Mouse (Mus musculus): ENCODE measurements around the gene Cst8. TPM values are rescaled to one million over a fixed set of nuclear protein-coding genes. Genes with fewer than 3 reads are reported as not detected.
"Not testable (repeated sequence)": the region's sequence is repeated elsewhere in the genome, so short reads cannot be mapped to it uniquely, and the experiment has no call there.

The Cst8 gene
- polyA plus RNA-seq (2012; rRNA removed): not detected in 2 replicates

GRCm38 (mm10) chr2:148798485-148798884 lies at the start of gene Cst8:
TSS of gene Cst8 (plus strand) at chr2:148798785.
- no peak for DNase-seq (ENCODE audit: extremely low spot score in 1 of 2, low spot score in 1 of 2)

DNA sequence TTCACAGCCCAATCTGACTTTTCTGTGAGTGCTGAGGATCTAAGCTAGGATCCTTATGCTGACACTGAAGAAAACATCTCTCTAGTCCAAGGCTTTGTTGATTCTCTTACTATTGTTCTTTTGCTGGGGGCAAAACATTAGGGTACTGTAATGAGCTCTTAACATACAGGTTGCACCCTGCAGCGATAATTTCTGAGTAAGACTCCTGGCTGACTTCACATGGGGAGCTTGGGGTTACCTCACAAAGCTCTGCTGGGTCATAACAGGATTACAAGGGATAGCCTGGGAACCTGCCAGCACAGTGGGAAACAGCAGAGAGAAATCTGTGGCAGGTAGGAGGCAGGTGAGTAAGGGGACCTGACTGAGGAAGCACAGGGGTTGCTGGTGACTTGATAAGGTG lies 48.5 kb upstream of the Cst8 start, which contains the start of gene Cstl1:
Gene Cstl1, plus strand, starts transcription at position 301 of the 400 bp plus-strand sequence.
- DNase-seq (ENCODE audit: extremely low spot score in 1 of 2, low spot score in 1 of 2): no peak

- DNase-seq (ENCODE audit: extremely low spot score in 1 of 2, low spot score in 1 of 2): peak; percentile 68 to 91
Observed at GRCm38 (mm10) chr2:148751893-148752813, 46.4 kb upstream of the Cst8 start.

- DNase-seq (ENCODE audit: extremely low spot score in 1 of 2, low spot score in 1 of 2): no peak
Observed at GRCm38 (mm10) chr2:148754310-148754846, 44.2 kb upstream of the Cst8 start.

DNA sequence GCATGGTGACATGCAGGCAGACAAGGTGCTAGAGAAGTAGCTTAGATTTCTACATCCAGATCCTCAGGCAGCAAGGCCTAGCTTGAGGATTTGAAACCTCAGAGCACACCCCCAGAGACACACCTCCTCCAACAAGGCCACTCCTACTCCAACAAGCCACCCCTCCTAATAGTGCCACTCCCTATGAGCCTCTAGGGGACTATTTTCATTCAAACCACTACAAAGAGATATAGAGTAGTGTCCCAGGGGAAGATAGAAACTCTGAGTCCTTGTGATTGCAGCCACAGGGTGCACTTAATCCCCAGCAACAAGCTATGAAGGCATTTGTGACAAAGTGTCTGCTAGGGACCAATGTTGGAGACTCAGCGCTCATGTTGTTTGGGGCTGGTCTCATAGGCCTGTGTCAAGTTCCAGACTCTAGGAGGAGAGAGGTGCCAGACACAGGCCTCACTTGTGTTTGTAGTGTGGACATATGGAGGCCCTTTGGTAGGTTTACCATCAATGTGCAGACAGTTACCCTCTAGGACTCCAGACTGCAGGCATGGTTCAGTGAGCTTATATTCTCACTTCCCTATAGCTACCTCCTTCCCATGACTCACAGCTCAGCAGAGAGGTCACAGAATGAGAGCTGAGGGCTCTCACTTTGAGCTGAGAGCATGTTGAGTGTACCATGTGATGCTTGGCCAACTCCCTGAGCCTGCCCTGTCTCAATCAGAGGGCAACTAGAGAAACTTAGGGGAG lies 34.8 kb upstream of the Cst8 start:
- DNase-seq (ENCODE audit: extremely low spot score in 1 of 2, low spot score in 1 of 2): no peak

GRCm38 (mm10) chr2:148771397-148771796 lies 27.2 kb upstream of the Cst8 start, which contains the start of gene Cst11:
TSS of gene Cst11 (minus strand) at chr2:148771497.
- not testable (repeated sequence) for DNase-seq (ENCODE audit: extremely low spot score in 1 of 2, low spot score in 1 of 2)

DNA sequence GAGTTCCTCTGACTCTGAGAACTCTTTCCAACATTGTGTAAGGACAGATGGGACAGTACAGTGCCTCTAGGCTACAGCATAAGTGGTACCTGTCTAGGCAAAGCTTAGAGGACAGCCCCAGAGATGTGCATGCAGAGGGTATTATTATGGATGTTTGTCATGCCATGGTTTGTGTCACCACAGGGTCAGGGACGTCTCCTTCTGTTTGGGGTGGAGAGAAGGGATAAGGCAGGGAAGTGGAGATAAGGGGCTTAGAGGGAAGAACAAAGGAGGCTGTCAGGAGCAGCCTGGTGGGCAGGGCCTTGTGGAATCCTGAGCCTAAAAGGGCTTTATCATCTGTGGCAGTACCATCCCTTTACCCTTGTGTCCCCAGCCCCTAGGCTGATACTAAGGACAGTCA lies 16.9 kb upstream of the Cst8 start, which contains the start of gene 8030411F24Rik:
Gene 8030411F24Rik, plus strand, starts transcription at position 301 of the 400 bp plus-strand sequence.
- no peak for DNase-seq (ENCODE audit: extremely low spot score in 1 of 2, low spot score in 1 of 2)

DNA sequence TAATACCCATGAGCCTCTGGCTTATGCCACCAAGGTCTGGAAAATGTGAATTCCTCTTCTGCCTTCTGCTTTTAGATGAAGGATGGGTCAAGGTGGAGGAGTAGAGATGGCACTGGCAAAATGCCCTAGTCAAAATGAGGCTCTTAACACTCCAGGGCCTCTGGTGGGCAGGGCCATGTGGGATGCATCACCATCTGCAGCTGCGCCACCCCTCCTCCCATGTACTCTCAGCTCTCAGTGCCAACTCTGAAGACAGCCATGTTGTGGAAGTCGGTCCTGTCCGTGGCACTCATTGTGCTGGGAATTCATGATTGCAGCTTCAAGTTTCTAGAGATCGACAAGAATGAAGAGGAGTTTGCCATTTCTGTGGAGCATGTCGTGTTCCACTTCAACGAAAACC lies 9.4 kb upstream of the Cst8 start, which contains the start of gene Cst12:
Gene Cst12, plus strand, starts transcription at position 220 of the 400 bp plus-strand sequence.
- DNase-seq (ENCODE audit: extremely low spot score in 1 of 2, low spot score in 1 of 2): peak; percentile 7 to 11

GRCm38 (mm10) chr2:148801491-148801921 lies 2.9 kb downstream of the Cst8 start:
- DNase-seq (ENCODE audit: extremely low spot score in 1 of 2, low spot score in 1 of 2): no peak

- no peak for DNase-seq (ENCODE audit: extremely low spot score in 1 of 2, low spot score in 1 of 2)
Observed at GRCm38 (mm10) chr2:148806696-148807095, 8.1 kb downstream of the Cst8 start.

GRCm38 (mm10) chr2:148819909-148820308 lies 21.3 kb downstream of the Cst8 start, which contains the start of gene Cst13:
TSS of gene Cst13 (plus strand) at chr2:148820081.
- DNase-seq (ENCODE audit: extremely low spot score in 1 of 2, low spot score in 1 of 2): no peak

GRCm38 (mm10) chr2:148825986-148826385 lies 27.4 kb downstream of the Cst8 start:
- no peak for DNase-seq (ENCODE audit: extremely low spot score in 1 of 2, low spot score in 1 of 2)

DNA sequence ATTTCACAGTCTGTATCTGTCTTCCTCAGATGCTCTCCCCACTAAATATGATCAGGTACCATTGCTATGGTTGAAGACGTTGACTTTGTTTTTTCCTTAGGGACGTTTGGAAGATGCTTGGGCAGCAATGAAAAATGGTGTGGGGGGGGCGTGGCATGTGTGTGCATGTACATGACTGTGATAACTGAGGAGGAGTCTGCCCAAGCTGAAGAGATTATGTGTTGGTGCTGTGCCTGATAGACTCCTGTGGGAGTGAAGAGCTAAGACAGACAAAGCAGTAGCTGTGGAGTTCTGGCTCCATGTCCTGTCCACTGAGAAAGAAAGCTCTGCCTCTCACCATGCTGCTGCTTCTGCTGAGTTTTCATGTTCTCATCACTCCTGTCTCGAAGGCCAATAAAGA lies 36.3 kb downstream of the Cst8 start, which contains the start of gene Cst9:
Gene Cst9, plus strand, starts transcription at position 236 of the 400 bp plus-strand sequence.
- DNase-seq (ENCODE audit: extremely low spot score in 1 of 2, low spot score in 1 of 2): no peak

DNA sequence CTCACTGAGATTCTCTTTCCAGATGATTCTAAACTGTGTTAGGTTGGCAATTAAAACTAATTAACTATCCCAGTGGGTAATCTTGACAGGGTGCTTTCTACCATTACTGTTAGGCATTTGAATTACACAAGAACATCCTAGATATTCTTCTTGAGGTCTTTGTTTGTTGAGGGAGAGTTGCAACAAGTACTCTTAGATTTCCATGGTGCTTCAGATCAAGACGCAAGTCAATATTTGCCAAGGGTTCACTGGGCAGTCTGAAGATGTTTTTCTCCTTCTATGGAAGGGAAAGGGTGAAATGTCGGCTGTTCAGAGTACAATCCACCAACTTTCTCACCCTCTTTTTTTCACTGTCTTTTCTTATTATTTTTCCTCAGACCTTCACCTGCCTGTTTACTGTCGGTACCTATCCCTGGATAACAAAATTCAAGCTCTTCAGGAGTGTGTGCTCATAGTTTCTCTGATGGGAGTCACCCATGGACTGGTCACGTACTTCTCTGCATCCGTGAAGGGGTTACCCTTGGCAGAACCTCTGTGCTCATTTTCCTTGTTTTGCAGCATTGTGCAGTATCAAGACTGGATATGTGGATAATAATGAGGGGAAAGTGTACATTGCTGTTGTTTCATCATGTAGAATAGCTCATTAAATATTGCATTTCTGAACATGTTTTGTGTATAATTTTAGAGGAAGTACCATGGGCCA lies 39.6 kb downstream of the Cst8 start:
- no peak for DNase-seq (ENCODE audit: extremely low spot score in 1 of 2, low spot score in 1 of 2)

- DNase-seq (ENCODE audit: extremely low spot score in 1 of 2, low spot score in 1 of 2): no peak
Observed at GRCm38 (mm10) chr2:148839224-148839623, 40.6 kb downstream of the Cst8 start.

GRCm38 (mm10) chr2:148851116-148851906 lies 52.7 kb downstream of the Cst8 start:
- DNase-seq (ENCODE audit: extremely low spot score in 1 of 2, low spot score in 1 of 2): peak; percentile 70 to 93

Measured in frontal cortex, adult 2 months (tissue).